Mouse (Mus musculus) spleen, embryonic (tissue): Measurements from ENCODE around the gene Rnf13.

ENCODE experiments used
- CTCF ChIA-PET: fragments of 350-600 bp; sonication (Branson Sonifier 250); formaldehyde crosslinking; loops from one replicate; lab custom pipeline; 2022; lab: Charles Lee

Rnf13 gene

DNA sequence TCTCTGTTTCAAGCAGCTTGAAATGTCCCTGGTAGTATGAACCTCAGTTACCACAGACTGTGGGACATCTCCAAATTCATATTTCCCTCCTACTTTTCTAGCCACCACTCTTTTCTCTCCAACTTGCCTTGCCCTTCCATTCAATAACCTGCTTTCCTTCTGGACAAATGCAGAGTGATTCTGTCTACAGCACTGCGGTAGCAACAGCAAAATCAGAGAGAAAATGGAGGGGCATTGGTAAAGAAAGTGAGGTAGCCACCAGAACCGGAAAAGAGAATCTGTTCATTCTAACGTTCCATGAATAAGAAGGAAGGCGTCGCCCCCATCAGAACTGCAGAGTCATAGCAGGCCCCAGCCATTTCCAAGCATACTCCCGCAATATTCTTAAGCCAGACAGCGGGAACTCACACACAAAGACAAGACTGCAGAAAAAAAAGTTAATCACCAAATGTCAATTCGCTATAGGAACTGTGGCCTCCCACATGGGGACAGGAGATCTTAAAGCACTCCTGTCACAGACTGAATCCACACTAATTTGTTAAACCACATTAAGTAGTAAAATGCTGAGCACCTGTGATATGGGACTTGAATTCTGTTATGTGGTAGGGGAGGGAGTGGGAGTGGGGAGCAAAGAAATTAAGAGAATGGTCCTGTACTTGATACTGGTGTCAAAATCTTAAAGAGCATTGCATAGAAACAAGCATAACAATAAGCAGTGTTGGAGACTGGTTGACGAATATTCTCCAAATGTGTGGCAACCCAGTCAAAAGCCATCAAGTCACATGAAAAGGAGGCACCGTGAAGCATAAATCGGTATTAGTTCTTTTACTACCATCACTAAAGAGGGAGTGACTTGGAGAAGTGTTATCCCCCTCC, 110.2 kb downstream of the Rnf13 start:
- CTCF ChIA-PET: no interaction called here

DNA sequence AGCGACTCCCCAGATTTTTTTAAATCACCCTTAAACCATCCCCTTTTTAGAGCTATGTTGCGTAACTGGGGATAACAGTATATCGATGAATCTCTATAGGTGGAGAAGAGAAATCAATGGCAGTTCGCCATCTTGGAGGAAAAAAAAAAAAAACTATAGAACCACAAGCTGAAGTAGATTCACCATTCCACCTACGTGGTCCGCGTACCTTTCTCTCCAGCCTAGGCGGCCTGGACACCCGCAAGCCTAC, 110.7 kb downstream of the Rnf13 start:
- CTCF ChIA-PET: no interaction called here

DNA sequence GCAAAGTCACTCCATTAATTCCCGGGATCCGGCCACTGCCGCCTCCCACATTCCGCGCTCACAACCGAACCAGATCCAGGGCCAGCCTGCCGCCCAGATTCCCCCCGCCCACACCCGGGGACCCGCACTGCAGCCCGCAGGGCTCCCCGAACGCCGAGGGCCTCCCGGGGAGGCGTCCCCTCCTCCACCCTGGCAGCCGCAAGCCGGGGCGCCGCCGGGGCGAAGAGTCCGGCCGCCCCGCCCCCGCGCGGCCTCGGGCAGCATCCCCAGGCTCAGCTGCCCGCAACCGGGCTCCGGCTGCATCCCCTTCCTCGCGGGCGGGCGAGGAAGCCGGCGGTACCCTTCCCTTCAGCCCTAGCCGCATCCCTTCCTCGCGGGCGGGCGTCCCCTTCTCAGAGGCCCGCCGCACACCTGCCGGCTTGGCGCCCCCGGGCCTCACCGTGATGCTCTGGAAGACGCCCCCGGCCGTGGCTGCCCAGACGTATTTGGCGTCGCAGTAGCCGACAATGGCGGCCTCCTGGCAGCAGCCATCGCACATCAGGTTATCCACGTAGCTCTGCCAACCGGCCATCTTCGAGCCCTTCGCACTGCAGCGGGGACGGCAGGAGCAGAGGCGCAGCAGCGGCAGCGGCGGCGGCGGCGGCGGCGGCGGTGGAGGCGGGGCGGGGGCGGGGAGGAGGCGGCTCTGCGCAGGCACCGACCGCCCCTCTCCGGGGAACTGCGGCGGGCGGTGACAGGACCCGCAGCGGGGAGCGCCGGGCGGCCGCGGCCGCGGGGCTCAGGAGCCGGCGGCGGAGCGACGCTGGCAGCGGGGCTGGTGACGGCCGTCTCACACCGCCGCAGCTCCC, 111.3 kb downstream of the Rnf13 start:
- CTCF ChIA-PET: interaction anchor here (0.6 kb wide), 1 partner anchor 292 kb away, joined by 3 read pairs; no protein-coding TSS in a partner anchor

DNA sequence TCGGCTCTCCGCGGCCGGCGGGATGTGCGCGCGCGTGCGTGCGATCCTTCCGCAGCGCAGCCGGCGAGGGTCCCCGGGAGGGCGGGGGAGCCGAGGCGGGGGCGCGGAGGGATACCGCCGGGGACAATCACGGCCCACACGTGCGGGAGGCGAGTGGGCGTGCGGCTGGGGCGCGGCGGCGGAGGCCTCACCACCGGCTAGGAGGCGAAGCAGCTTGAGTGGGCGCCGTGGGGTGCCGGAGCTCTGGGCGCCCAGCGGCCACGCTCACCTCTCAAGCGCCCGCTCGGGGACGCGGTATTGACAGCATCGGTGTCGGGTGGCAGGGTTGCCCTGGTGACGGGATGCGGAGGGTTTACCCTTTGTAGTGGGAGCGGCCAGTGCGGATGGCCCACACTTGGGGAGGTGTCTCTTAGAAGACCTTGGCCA, 111.9 kb downstream of the Rnf13 start, which contains the start of gene Pfn2:
Pfn2 (minus strand) TSS at position 320 of the 426 bp plus-strand sequence.
- CTCF ChIA-PET: interaction anchor here (0.6 kb wide), 1 partner anchor 291 kb away, joined by 3 read pairs; no protein-coding TSS in a partner anchor

DNA sequence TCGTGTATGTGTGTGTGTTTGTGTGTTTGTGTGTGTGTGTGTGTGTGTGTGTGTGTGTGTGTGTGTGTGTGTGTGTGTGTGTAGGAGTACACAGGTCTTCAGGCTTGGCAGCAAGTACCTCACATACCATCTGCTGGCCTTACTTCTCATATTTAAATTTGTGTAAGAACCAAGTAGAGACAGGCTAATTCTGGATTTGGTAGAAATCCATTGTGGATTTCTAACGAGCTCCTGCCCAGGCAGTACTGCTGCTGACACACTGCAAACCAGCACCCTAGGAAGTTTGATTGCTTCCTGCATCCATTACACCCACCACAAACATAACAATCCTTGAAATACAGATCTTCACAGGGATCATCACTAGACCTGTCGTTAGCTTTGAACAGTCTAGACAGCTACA, 147.1 kb downstream of the Rnf13 start:
- CTCF ChIA-PET: no interaction called here
